Mouse (Mus musculus) layer of hippocampus, adult 6 months (tissue): ENCODE results near the gene Vps4b. TPM values are rescaled to one million over a fixed set of nuclear protein-coding genes. Genes with fewer than 3 reads are reported as not detected.

Experiments
- long read RNA-seq, 2 experiments: library from polyadenylated mRNA; unstranded; transcript quantifications; one replicate each; pipeline ENCODE4 v2.0.0; 2019 to 2020
- polyA plus RNA-seq: library from polyadenylated mRNA; unstranded; fragments of <200 nt; fragmentation: Nextera tagmentation; gene quantifications from 2 replicates; pipeline ENCODE4 v1.2.3, GENCODE M21; 2021

The Vps4b gene
- 21.1 and 24.5 TPM in 2 replicates for polyA plus RNA-seq
- long read RNA-seq, experiment 1, full-length matches to known transcripts = 68 of 82 reads
- long read RNA-seq, experiment 1, partial matches to known transcripts = 9 of 82 reads
- long read RNA-seq, experiment 1, other reads (novel, unspliced or antisense) = 5 of 82 reads
- long read RNA-seq, experiment 2, full-length matches to known transcripts = 285 of 304 reads
- long read RNA-seq, experiment 2, partial matches to known transcripts = 6 of 304 reads
- long read RNA-seq, experiment 2, other reads (novel, unspliced or antisense) = 13 of 304 reads

GRCm38 (mm10) chr1:106796542-106796924 lies at the start of gene Vps4b:
Gene Vps4b, minus strand, starts transcription at chr1:106796728.

GRCm38 (mm10) chr1:106759572-106760435 lies 36.7 kb downstream of the Vps4b start, which contains the start of gene Kdsr:
Gene Kdsr, minus strand, starts transcription at chr1:106759727.

Other genes starting within 250 kb of the Vps4b start
- 2.5 and 2.7 TPM in 2 replicates for gene Bcl2, start 82.5 kb downstream of the Vps4b start, polyA plus RNA-seq
- 10.0 and 11.5 TPM in 2 replicates for gene Kdsr, start 37.0 kb downstream of the Vps4b start, polyA plus RNA-seq
- 0.40 TPM in 1 of 2 replicates, not detected in the other for gene Serpinb5, start 64.4 kb upstream of the Vps4b start, polyA plus RNA-seq
- not detected in 2 replicates for gene Serpinb12, start 137.7 kb upstream of the Vps4b start, polyA plus RNA-seq
- not detected in 2 replicates for gene Serpinb13, start 184.3 kb upstream of the Vps4b start, polyA plus RNA-seq